Comparison of ENCODE assay signal across 9 mouse cellular contexts in the genomic region with DNA sequence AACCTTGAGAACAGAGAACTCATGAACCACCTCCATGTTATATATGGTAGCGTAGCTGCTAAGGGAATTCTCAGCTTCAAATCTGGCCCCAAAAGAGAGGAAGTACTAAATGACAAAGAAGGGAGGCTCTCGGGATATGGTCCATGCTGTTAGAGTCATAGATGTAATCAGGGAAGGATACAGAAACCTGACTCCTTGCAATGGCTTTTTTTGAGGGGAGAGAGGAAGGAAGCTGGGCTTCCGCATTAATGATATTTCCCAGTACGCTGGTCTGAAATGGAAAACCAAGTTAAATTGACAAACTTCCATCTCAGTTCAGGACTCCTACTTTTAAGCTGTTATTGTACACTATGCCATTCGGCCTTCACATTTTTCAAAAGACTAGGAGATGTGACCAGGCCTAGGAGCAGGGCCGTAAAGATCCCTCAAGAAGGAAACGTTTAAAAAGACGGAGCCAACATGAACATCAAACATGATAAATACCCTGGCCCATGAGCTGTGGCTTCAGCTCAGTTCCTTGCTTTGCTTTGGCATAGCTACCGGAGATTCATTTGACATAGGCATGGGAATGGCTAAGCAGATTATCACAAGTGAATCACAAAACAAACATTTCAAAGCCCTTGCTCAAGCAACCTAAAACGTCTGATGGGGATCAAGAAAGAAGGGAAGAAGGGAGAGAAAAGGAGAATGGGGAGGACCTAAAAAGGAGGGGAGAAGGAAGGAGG.
DNase-seq lines count a peak whose midpoint lies in the region; ATAC-seq lines count a peak whose summit lies in the region.
"Had no signal": no experiment of that assay in that cellular context is flagged by ENCODE, and none has a peak within 500 bp of the region (broad histone marks: within the 10 kb centered on the region; RNA-seq: fewer than 3 reads in every experiment).

No protein-coding gene starts in this region.

- H3K4me2 ChIP-seq in hindbrain, embryonic 11.5 days (replicated peaks; ENCODE audit: low read depth, low read length), result no peak overlapping the region
- H3K4me2 ChIP-seq in midbrain, embryonic 14.5 days (ENCODE audit: low read length), result no peak overlapping the region

- no peaks in the 10 kb centered on the region for H3K27me3 ChIP-seq in hindbrain, embryonic 11.5 days (ENCODE audit: control insufficient read depth, insufficient read depth, low read length)
- H3K27me3 ChIP-seq in midbrain, embryonic 14.5 days (ENCODE audit: control insufficient read depth, insufficient read depth, low read length), result no peaks in the 10 kb centered on the region

- DNase-seq in heart, adult 18-20 months, result peak; percentile 41 to 42
- no peak for DNase-seq in heart, postnatal 4 days
- DNase-seq in NIH3T3 (ENCODE audit: low read depth), result peak; percentile 70
- no peak for DNase-seq in hindbrain, embryonic 11.5 days (ENCODE audit: low spot score)
- DNase-seq in midbrain, embryonic 14.5 days, result no peak
- DNase-seq in right cerebral cortex, postnatal 4 days, result no peak
- DNase-seq in B cell, adult 2 months, result no peak

- ATAC-seq in hindbrain, embryonic 11.5 days (ENCODE audit: low FRiP score), result no peak
- ATAC-seq in midbrain, embryonic 14.5 days (ENCODE audit: low FRiP score, low TSS enrichment), result 0 out of 2 replicates have a peak, but pooled peaks have one; percentile 15
- ATAC-seq in granulocyte monocyte progenitor cell, adult 5-6 weeks (replicated peaks; ENCODE audit: poor library complexity, severe bottlenecking), result no peak

- peaks cover 5% of the 10 kb centered on the region; the same call in 1 of the 2 replicates for H3K4me1 ChIP-seq in hindbrain, embryonic 11.5 days (replicated peaks; ENCODE audit: control insufficient read depth, insufficient read depth, low read length)
- peaks cover 22% of the 10 kb centered on the region for H3K4me1 ChIP-seq in midbrain, embryonic 14.5 days (ENCODE audit: control insufficient read depth, insufficient read depth, low read length)

- H3K27ac ChIP-seq in hindbrain, embryonic 11.5 days (ENCODE audit: low read depth, low read length), result peak overlapping the region; percentile 89
- peak overlapping the region; percentile 83 for H3K27ac ChIP-seq in midbrain, embryonic 14.5 days (replicated peaks; ENCODE audit: low read depth, low read length)

- WGBS in hindbrain, embryonic 11.5 days, result 61% methylated on average over 10 of the region's 10 CpGs
- WGBS in midbrain, embryonic 14.5 days, result 45% methylated on average over 10 of the region's 10 CpGs

- no peaks in the 10 kb centered on the region for H3K9me3 ChIP-seq in hindbrain, embryonic 11.5 days (ENCODE audit: control insufficient read depth, low read length)
- H3K9me3 ChIP-seq in midbrain, embryonic 14.5 days (ENCODE audit: control insufficient read depth, low read length), result no peaks in the 10 kb centered on the region
- H3K9me3 ChIP-seq: G1E had no signal

- no peaks in the 10 kb centered on the region for H3K36me3 ChIP-seq in hindbrain, embryonic 11.5 days (ENCODE audit: control insufficient read depth, insufficient read depth, low read length)
- H3K36me3 ChIP-seq in midbrain, embryonic 14.5 days (ENCODE audit: control insufficient read depth, insufficient read depth, low read length), result no peaks in the 10 kb centered on the region
- H3K36me3 ChIP-seq: G1E had no signal

- H3K9ac ChIP-seq in hindbrain, embryonic 11.5 days (ENCODE audit: low read depth, low read length), result peak overlapping the region; percentile 33; the same call in 1 of the 2 replicates
- no peak overlapping the region for H3K9ac ChIP-seq in midbrain, embryonic 14.5 days (replicated peaks; ENCODE audit: low read length)

- H3K4me3 ChIP-seq in hindbrain, embryonic 11.5 days (ENCODE audit: low read depth, low read length), result no peak overlapping the region
- H3K4me3 ChIP-seq in midbrain, embryonic 14.5 days (replicated peaks; ENCODE audit: low read depth, low read length), result no peak overlapping the region

Comparison
In these comparisons a context has a peak if more than half of its experiments do, and no peak if none do; other contexts are left out.
1. DNase-seq: peak in heart, adult 18-20 months (2 of 2) and NIH3T3 (single experiment); none in heart, postnatal 4 days (single experiment), hindbrain, embryonic 11.5 days (single experiment), midbrain, embryonic 14.5 days (single experiment), right cerebral cortex, postnatal 4 days (single experiment) and B cell, adult 2 months (0 of 2).